Mouse (Mus musculus): ENCODE measurements at regions not wholly inside any gene's neighbourhood (a gene's known extent, or its start where the extent isn't known, plus 50 kb on each side); places are given as distances from the start of the nearest gene placed in this dataset.

DNA sequence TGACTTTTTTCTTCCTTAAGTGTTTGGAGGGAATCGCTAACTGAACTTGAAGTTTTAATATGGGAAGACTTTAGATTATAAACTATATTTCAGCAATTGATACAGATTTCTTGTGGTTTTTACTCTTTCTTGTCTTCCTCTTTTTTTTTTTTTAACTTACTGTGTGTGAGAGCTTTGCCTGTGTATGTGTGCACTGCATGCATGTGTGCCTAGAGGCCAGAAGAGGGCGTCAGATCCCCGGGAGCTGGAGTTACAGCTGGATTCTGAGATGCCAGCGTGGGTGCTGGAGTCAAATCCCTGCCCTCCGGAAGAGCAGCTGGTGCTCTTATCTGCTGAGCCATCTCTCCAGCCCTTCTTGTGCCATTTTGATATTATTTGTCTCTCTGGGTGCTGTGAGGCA, 129.6 kb downstream of the Trim33 start:
- no peak for DNase-seq (ENCODE audit: low spot score in 2 of 2)

DNA sequence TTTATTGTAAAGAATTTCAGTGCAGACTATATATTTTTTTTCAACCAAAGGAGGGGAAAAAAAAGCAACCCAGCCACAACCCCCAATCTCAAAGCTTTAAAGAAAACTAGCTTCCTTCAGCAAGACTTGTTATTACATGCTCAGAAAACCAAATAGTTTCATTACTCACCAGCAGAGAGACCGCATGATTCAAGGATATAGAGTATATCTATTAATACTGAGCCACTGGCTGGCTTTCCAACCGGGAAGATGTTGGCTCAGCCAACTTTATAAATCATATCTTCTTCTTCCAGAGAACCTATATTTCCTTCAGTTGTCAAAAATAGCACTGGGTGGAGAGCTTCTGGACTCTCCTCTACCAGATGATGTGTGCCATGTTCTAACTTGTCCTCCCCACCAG, 133.2 kb downstream of the Trim33 start:
- DNase-seq (ENCODE audit: low spot score in 2 of 2), result no peak

- DNase-seq (ENCODE audit: low spot score in 2 of 2), result no peak
Observed at GRCm38 (mm10) chr3:103415051-103415695, 136.1 kb downstream of the Trim33 start.

- no peak for DNase-seq (ENCODE audit: low spot score in 2 of 2)
Observed at GRCm38 (mm10) chr3:103416296-103416695, 137.2 kb downstream of the Trim33 start.

DNA sequence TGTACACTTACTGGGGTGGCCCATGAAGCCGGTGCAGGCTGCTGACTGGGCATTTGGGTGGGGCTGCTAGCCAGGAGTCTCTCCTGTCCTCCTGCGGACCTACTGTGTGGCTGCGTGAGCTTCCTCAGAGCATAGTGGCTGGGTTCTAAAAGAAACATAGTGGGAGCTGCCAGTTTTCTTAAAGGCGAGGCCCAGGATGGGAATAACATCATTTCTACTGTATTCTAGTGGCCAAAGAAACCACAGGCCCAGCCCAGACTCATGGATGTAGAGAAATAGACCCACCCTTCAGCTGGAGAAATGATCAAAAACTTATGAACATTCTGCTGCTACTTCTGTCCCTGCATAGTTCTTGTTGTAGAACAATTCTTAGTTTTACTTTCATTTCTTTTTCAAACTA, 138.7 kb downstream of the Trim33 start:
- no peak for DNase-seq (ENCODE audit: low spot score in 2 of 2)

DNA sequence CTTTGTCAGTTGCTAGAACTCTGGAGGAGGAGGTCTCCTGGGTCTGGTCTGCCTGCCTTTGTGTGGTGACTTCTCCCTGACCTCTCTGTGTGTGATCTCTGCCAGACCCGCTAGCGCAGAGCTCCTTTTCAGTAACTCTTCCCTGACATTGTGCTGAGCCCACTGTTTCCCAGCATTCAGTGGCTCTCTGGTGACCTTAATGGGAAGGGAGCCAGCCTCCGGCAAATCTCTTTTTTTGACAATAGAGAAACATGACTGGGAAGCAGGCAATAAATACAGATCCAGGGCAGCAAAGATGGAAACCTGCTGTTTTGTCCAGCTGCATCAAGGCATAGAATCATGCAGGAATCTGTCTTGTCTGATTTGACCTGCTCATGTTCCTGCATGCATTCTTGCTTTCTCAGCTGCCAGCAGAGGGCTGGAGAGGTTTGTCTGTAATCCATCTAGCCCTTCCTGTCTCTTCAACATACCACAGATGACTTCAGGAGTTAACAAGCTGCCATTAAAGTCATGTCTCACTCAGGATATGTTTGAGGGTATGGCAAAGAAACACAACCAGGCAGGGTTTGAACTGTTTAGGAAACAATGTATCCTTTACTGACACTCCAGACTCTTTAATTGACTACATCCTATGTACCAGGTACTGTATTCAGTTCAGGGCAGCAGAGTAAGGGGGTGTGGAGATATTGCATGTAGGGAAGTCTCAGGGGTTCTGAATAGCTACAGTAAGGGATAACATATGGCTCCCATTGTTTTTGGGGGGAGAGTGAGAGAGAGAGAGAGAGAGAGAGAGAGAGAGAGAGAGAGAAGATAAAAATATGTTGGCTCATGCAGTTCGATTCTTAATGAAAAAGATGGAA, 140.9 kb downstream of the Trim33 start:
- DNase-seq (ENCODE audit: low spot score in 2 of 2), result peak in 1 of 2 experiments; percentile 38

- DNase-seq (ENCODE audit: low spot score in 2 of 2), result peak; percentile 58 to 67
Observed at GRCm38 (mm10) chr3:103420621-103421274, 141.7 kb downstream of the Trim33 start.

GRCm38 (mm10) chr3:103421275-103421621, 142.2 kb downstream of the Trim33 start:
- peak in 1 of 2 experiments; percentile 46 for DNase-seq (ENCODE audit: low spot score in 2 of 2)

- DNase-seq (ENCODE audit: low spot score in 2 of 2), result peak in 1 of 2 experiments; percentile 49
Observed at GRCm38 (mm10) chr3:103422806-103423205, 143.7 kb downstream of the Trim33 start.

DNA sequence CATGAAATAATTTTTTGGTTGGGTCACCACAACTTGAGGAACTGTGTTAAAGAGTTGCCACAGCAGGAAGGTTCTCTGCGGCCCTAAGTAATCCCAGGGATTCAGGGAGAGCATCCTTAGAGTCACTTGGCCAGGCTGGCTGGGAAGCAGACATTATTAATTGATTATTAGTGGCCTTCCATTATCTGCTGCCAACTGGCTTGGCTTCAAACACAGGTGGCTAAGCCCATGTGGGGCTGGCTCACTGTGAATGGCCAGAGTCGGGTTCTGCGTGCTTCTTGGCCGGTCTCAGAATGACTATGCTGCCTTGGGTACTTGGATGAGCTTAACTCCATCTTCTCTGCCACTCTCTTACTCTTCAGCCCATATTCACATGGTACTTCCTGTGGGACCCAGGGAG, 144.2 kb downstream of the Trim33 start:
- DNase-seq (ENCODE audit: low spot score in 2 of 2), result no peak

DNA sequence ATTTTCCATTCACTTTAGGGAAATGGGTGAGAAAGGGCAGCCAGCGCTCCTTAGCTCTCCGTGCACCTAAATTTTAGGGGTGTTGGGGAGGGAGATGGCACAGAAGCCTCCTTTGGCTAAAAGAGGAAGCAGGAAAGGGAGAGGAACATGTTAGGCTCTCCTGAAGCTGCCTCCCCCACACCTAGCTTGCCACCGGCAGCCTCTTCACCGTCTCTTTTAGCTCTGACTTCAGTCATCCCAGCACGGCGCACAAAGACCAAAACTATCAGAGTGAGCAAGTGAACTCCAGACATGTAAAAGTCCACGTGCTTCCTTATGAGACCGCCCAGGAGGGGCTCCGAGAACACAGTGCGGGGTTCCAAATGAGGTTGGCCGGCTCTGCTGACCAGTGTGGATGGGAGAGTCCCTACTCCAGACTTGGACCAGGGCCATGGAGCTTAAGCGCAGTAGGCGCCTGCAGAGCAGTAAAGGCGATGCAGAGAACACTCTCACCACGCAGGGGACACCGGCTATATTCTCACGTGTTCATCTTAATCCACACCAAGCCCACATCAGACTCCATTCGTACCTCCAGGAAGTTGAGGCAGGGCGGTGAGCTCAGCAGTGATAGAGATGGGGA, 146.8 kb downstream of the Trim33 start:
- DNase-seq (ENCODE audit: low spot score in 2 of 2), result no peak

DNA sequence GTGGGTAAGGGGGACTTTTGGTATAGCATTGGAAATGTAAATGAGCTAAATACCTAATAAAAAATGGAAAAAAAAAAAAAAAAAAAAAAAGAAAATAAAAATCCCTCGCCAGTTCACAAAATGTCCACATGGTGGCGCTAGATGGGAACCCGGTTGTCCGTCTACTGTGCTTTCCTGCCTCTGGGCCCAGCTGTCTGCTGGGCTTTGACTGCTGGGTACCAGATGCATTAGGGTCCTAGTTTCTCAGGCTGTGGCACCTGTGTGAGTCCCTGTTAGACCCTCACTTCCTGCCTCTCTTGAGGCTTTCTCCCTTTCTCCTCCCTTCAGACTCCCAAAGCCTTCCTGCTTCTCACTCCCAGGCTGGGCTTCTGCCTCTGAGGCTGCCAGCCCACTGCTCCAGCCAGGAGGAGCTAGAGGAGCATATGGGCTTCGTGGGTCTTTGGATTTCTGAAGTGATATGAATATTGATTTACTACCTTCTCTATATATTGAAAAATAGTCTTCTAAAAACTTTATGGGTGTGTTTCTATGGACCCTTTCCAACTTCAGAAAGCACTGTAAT, 145.7 kb upstream of the Syt6 start:
- no peak for DNase-seq (ENCODE audit: low spot score in 2 of 2)

GRCm38 (mm10) chr3:103430131-103430530, 144.9 kb upstream of the Syt6 start:
- no peak for DNase-seq (ENCODE audit: low spot score in 2 of 2)

DNA sequence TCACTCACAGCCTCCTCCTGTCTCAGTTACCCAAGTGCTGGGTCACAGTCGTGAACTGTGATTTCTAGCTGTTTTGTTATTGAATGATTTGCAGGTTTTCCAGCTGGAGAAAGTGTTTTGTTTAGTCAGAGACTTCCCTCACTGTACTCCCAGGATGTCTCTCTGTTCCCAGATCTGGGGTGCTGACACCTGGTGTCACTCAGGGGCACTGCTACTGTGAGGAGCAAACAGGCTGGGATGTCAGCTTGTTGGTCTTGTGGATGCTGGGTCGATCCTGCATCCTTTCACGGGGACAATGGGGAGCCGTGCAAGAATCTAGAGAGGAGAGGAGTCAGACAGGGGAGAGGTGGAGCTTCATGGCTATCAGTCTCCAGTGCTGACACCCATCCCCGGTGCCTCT, 142.8 kb upstream of the Syt6 start:
- no peak for DNase-seq (ENCODE audit: low spot score in 2 of 2)

DNA sequence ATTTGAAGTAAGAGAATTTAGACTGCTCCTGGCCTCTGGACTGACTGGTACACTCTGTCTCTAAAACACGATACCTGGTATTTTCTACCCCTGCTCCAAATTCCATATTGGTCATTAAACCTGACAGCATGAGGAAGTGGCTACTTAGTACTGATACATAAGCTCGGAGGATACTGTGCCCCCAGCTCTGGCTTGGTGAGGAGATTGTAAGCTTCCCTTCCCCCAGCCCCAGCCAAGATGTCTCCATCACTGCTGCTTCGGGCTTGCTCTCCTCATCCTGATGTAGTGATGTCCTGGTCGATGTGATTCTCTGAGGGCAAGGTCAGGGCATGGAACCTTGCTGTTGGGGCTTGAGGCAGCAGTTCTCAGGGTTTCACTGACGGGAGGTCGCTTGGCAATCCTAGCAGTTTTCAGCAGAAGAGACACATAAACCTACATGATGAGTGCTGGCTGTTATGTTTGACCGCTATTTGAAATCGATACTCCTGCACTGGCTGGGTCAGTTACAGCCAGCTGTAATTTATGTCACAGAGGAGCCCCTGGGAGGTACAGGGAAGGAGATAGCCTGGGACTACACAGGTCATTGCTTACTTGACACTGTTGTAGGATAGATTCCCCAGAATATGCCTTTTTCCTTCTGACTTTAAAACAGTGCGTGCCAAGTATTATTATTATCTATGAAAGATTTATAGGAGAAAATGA, 138.0 kb upstream of the Syt6 start:
- DNase-seq (ENCODE audit: low spot score in 2 of 2), result no peak

- peak; percentile 38 to 54 for DNase-seq (ENCODE audit: low spot score in 2 of 2)
Observed at GRCm38 (mm10) chr3:103438791-103439354, 136.2 kb upstream of the Syt6 start.

DNA sequence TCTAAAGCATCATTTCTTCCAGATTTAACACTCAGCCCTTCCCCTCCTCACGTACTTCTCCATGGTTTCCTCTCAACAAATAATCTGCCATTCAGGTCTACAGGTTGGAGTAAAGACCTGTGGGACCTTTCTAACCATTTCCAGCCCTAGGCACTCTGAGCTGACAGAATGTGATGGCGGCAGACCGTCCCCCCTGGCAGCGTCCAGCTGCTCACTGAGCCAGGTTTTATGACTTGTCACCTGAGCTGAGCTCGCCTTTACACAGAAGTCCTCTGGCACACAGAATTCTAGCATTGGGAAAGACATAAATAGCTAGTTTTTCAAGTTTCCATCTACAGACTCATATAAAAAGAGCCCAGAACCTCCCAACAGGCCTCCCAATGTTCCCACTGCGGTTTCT, 131.8 kb upstream of the Syt6 start:
- no peak for DNase-seq (ENCODE audit: low spot score in 2 of 2)

- DNase-seq (ENCODE audit: low spot score in 2 of 2), result no peak
Observed at GRCm38 (mm10) chr3:103445852-103446251, 129.2 kb upstream of the Syt6 start.

GRCm38 (mm10) chr3:103449851-103450250, 125.2 kb upstream of the Syt6 start:
- no peak for DNase-seq (ENCODE audit: low spot score in 2 of 2)

GRCm38 (mm10) chr3:103451971-103452370, 123.1 kb upstream of the Syt6 start:
- no peak for DNase-seq (ENCODE audit: low spot score in 2 of 2)

- DNase-seq (ENCODE audit: low spot score in 2 of 2), result no peak
Observed at GRCm38 (mm10) chr3:103463760-103464159, 111.3 kb upstream of the Syt6 start.
